Mouse (Mus musculus): ENCODE results near the gene Clasrp. TPM values are rescaled to one million over a fixed set of nuclear protein-coding genes. Genes with fewer than 3 reads are reported as not detected.
A peak's percentile ranks its signal among the peaks of the same experiment; 100 is the strongest.

Gene Clasrp
- total RNA-seq, 1 experiment: 52.7 TPM

- H3K9ac ChIP-seq (ENCODE audit: insufficient read depth, low read depth, low read length, poor library complexity, severe bottlenecking): peak within 1 kb of the TSS; percentile 80
- peak within 1 kb of the TSS; percentile 26; the same call in 1 of the 2 replicates for H3K27ac ChIP-seq (ENCODE audit: insufficient read depth, low read depth, low read length, poor library complexity, severe bottlenecking)
- DNase-seq (ENCODE audit: low read depth, low spot score): peak; percentile 59
- peak within 1 kb of the TSS; percentile 78 to 84 for H3K4me3 ChIP-seq (ENCODE audit: insufficient read depth in 1 of 2, low read depth in 1 of 2, low read length in 2 of 2, poor library complexity in 1 of 2, severe bottlenecking in 1 of 2)
- in situ Hi-C loops (cut with MboI; ENCODE audit: low sequenced_read_pairs in 2 of 2, unreplicated experiment in 2 of 2): no loop called here
- H3K36me3 ChIP-seq (ENCODE audit: control insufficient read depth, insufficient read depth, low read length, poor library complexity, severe bottlenecking): peaks cover 22% of the 10 kb centered on the region
- H3K9me3 ChIP-seq (ENCODE audit: control insufficient read depth, insufficient read depth, low read depth, low read length): no peaks in the 10 kb centered on the region
- peaks cover 5 to 27% of the 10 kb centered on the region in 2 experiments for H3K4me1 ChIP-seq (ENCODE audit: control insufficient read depth in 2 of 2, insufficient read depth in 2 of 2, low read length in 2 of 2, poor library complexity in 1 of 2)
- no peak for TF ChIP-seq MAFK (IDR thresholded peaks at IDR 0.05; ENCODE audit: insufficient read depth, low read depth, low read length)
- no peak for TF ChIP-seq HCFC1 (IDR thresholded peaks at IDR 0.05; ENCODE audit: borderline replicate concordance, insufficient read depth, low read length)
- no peak for TF ChIP-seq ZC3H11A (IDR thresholded peaks at IDR 0.05; ENCODE audit: borderline replicate concordance, low read depth, low read length)
- no peak for TF ChIP-seq ZNF384 (IDR thresholded peaks at IDR 0.05; ENCODE audit: low read depth, low read length)
- TF ChIP-seq CHD2 (IDR thresholded peaks at IDR 0.05; ENCODE audit: low read depth, low read length): no peak
These were observed 27.0 kb downstream of the Clasrp start, which contains the start of the genes Zfp296 and Gemin7 for GRCm38 (mm10) chr7:19577141-19577852. TSS of gene Zfp296 (plus strand) at chr7:19577287. TSS of gene Gemin7 (minus strand) at chr7:19577595.

- peaks cover 15% of the 10 kb centered on the region for H3K36me3 ChIP-seq (ENCODE audit: control insufficient read depth, insufficient read depth, low read length, poor library complexity, severe bottlenecking)
- in situ Hi-C loops (cut with MboI; ENCODE audit: low sequenced_read_pairs in 2 of 2, unreplicated experiment in 2 of 2): no loop called here
- DNase-seq (ENCODE audit: low read depth, low spot score): no peak
These were observed 28.7 kb downstream of the Clasrp start for GRCm38 (mm10) chr7:19575559-19575958.

GRCm38 (mm10) chr7:19573776-19574140, 30.5 kb downstream of the Clasrp start:
- in situ Hi-C loops (cut with MboI; ENCODE audit: low sequenced_read_pairs in 2 of 2, unreplicated experiment in 2 of 2): no loop called here
- TF ChIP-seq ZNF384 (IDR thresholded peaks at IDR 0.05; ENCODE audit: low read depth, low read length): no peak
- H3K9me3 ChIP-seq (ENCODE audit: control insufficient read depth, insufficient read depth, low read depth, low read length): no peaks in the 10 kb centered on the region
- peak overlapping the region; percentile 97 to 99 for H3K4me3 ChIP-seq (ENCODE audit: insufficient read depth in 1 of 2, low read depth in 1 of 2, low read length in 2 of 2, poor library complexity in 1 of 2, severe bottlenecking in 1 of 2)
- no peak for DNase-seq (ENCODE audit: low read depth, low spot score)
- peaks cover 9% of the 10 kb centered on the region for H3K36me3 ChIP-seq (ENCODE audit: control insufficient read depth, insufficient read depth, low read length, poor library complexity, severe bottlenecking)
- peaks cover 7 to 21% of the 10 kb centered on the region in 2 experiments for H3K4me1 ChIP-seq (ENCODE audit: control insufficient read depth in 2 of 2, insufficient read depth in 2 of 2, low read length in 2 of 2, poor library complexity in 1 of 2)
- peak overlapping the region; percentile 92 for H3K9ac ChIP-seq (ENCODE audit: insufficient read depth, low read depth, low read length, poor library complexity, severe bottlenecking)
- H3K27ac ChIP-seq (ENCODE audit: insufficient read depth, low read depth, low read length, poor library complexity, severe bottlenecking): peak overlapping the region; percentile 99

More at GRCm38 (mm10) chr7:19575559-19575958, 28.7 kb downstream of the Clasrp start:
- Histone ChIP-seq H3K4me3 (ENCODE audit: insufficient read depth in 1 of 2, low read depth in 1 of 2, low read length in 2 of 2, poor library complexity in 1 of 2, severe bottlenecking in 1 of 2) (no peak overlapping the region), H3K27ac (ENCODE audit: insufficient read depth, low read depth, low read length, poor library complexity, severe bottlenecking) (peak overlapping the region; percentile 26; the same call in 1 of the 2 replicates), H3K9ac (ENCODE audit: insufficient read depth, low read depth, low read length, poor library complexity, severe bottlenecking) (no peak overlapping the region), H3K9me3 (ENCODE audit: control insufficient read depth, insufficient read depth, low read depth, low read length) (no peaks in the 10 kb centered on the region), H3K4me1 (ENCODE audit: control insufficient read depth in 2 of 2, insufficient read depth in 2 of 2, low read length in 2 of 2, poor library complexity in 1 of 2) (peaks cover 7 to 23% of the 10 kb centered on the region in 2 experiments)
- TF ChIP-seq ZNF384 (IDR thresholded peaks at IDR 0.05; ENCODE audit: low read depth, low read length) (no peak), ZC3H11A (IDR thresholded peaks at IDR 0.05; ENCODE audit: borderline replicate concordance, low read depth, low read length) (no peak), MAFK (IDR thresholded peaks at IDR 0.05; ENCODE audit: insufficient read depth, low read depth, low read length) (no peak), CHD2 (IDR thresholded peaks at IDR 0.05; ENCODE audit: low read depth, low read length) (no peak), HCFC1 (IDR thresholded peaks at IDR 0.05; ENCODE audit: borderline replicate concordance, insufficient read depth, low read length) (no peak)

- Histone ChIP-seq H3K4me3 (ENCODE audit: insufficient read depth in 1 of 2, low read depth in 1 of 2, low read length in 2 of 2, poor library complexity in 1 of 2, severe bottlenecking in 1 of 2) (peak overlapping the region; percentile 97 to 99), H3K4me1 (ENCODE audit: control insufficient read depth in 2 of 2, insufficient read depth in 2 of 2, low read length in 2 of 2, poor library complexity in 1 of 2) (peaks cover 7 to 23% of the 10 kb centered on the region in 2 experiments), H3K36me3 (ENCODE audit: control insufficient read depth, insufficient read depth, low read length, poor library complexity, severe bottlenecking) (peaks cover 11% of the 10 kb centered on the region; the same call in 1 of the 2 replicates), H3K27ac (ENCODE audit: insufficient read depth, low read depth, low read length, poor library complexity, severe bottlenecking) (peak overlapping the region; percentile 99), H3K9ac (ENCODE audit: insufficient read depth, low read depth, low read length, poor library complexity, severe bottlenecking) (peak overlapping the region; percentile 92), H3K9me3 (ENCODE audit: control insufficient read depth, insufficient read depth, low read depth, low read length) (no peaks in the 10 kb centered on the region)
- no peak for TF ChIP-seq ZC3H11A (IDR thresholded peaks at IDR 0.05; ENCODE audit: borderline replicate concordance, low read depth, low read length)
- TF ChIP-seq HCFC1 (IDR thresholded peaks at IDR 0.05; ENCODE audit: borderline replicate concordance, insufficient read depth, low read length): peak; percentile 60; the same call in 1 of the 2 replicates
- no peak for TF ChIP-seq CHD2 (IDR thresholded peaks at IDR 0.05; ENCODE audit: low read depth, low read length)
- peak; percentile 73 for DNase-seq (ENCODE audit: low read depth, low spot score)
- in situ Hi-C loops (cut with MboI; ENCODE audit: low sequenced_read_pairs in 2 of 2, unreplicated experiment in 2 of 2): no loop called here
These were observed 31.1 kb downstream of the Clasrp start for GRCm38 (mm10) chr7:19572926-19573775.

All from ES-E14 (cell line).